Mouse (Mus musculus) T-helper 2 cell (primary cell): ENCODE data around the gene Mepce.

Source experiments
- in situ Hi-C: fragments of 300-600 bp; cut with MboI, MseI; formaldehyde crosslinking; loops from one replicate; pipeline ENCODE4 v1.15.1; 2025; ENCODE audit warnings: high pct_unique_total_duplicates

The Mepce gene

GRCm38 (mm10) chr5:137788946-137789531, 1.6 kb upstream of the Mepce start:
- in situ Hi-C loops = no loop called here

DNA sequence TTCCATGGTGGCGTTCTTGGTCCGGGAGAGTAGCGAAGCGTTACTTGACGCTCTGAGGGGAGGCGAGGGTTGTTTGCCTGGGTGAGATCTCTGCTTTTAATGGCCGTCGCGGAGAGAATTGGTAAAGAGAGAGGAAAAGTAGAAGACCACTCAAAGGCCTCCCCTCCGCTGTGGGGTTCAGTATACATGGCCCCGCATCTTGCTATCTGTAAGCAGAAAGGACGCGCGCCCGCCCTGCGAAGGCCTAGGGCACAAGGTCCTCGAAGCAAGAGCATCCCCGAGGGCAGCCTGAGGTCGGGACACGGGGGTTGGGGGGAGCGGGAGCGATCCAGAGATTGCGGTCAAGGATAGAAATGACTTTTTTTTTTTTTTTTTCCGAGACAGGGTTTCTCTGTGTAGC, 716 bp upstream of the Mepce start:
- in situ Hi-C loops = no loop called here

- in situ Hi-C loops = no loop called here
Observed at GRCm38 (mm10) chr5:137786109-137786942, 1.1 kb downstream of the Mepce start.

- in situ Hi-C loops = no loop called here
Observed at GRCm38 (mm10) chr5:137785164-137786031, 2.1 kb downstream of the Mepce start.

DNA sequence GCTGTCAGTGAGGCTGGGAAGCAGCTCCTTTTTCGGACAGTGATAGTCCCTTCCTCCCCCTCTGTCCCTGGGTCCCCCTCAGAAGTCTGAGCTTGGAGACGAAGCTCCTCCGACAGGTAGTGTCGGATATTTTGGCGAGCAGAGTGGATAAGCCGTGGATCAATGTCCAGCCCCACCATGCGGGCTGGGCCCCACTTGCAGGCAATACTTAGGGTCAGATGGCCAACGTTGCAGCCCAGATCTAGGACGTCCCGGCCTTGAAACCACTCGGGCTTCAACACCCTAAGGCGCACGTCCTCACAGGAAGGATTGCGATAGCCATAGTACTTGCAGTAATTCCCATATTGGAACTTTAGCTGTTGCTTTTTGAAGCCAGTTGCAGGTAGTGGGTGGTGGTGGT, 2.9 kb downstream of the Mepce start:
- in situ Hi-C loops = no loop called here

DNA sequence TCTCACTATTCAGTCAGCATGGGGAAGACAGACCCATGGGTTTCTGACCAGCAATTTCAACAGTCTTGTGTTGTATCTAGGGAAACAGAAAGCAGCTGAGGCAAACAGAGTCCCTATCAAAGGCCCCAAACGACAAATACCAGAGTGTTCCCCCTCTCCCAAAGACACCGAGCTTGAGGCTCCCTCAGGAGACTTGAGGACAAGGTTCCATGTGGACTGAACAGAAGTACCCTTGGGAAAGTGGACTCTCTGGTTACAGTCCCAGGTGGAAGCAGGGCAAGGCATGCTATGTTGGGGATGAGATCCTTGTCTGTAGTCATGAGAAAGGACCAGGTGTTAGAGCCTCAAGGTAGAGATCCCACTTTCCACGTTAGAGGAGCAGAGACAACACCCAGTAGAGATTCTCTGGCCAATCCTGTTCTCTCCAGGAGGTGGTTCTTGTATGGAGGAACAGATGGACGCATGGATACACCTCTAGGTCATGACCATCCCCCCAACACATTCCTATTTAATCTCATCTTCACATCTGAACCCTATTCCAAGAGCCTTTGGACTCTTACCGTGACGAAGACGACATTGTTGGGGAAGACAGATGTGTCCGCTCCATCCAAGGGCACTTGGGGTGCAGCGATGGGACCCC, 3.4 kb downstream of the Mepce start:
- in situ Hi-C loops = no loop called here

DNA sequence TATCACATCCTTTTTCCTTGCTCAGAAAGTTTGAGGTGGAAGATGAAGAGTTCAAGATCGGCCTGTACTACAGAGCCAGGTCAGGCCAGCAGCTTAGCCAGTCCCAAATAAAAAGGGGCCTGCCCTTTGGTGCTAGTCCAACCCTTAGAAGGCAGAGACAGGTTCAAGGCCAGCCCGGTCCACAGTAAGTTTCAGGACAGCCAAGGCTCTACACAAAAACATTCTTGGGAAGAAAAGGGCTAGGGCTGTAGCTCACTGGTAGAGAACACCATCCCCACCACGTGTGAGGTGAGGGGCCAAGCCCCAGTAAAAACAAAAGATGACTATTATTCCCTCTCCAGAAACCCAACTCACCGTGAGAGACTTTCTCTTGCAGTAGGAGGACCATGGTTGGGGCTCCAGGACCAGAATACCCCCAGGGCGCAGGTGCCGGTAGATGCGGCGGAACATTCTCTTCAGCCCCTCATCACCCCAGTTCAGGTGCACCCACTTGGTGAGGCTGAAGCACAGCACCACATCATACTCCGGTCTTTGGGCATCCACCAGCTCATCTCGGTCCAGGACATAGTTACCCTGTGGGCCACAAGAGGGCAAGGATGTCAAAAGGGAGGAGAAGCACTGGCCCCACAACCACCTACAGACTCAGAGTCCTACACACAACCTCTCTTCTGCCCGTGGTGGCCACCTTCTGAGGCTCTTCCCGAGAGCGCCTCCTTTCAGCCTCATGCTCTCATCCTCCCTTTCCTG, 4.5 kb downstream of the Mepce start:
- in situ Hi-C loops = no loop called here

DNA sequence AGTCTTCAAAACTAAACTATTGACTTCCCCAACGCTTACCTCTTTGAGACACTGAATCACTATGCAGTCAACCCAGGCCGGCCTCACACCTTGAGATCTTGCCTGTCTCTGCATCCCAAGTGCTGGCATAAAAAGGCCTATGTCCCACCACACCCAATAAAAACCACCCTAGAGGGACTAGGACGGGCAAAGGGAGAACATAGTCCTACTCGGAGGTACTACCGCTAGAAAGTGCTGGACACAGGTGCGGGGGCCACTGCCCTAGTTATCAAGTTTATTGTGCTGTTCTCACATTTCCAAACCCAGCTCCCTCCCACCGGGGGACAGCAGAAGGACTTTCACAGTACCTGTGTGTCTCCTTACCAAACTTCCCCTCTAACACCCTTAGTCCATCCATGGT, 5.8 kb downstream of the Mepce start:
- in situ Hi-C loops = no loop called here

DNA sequence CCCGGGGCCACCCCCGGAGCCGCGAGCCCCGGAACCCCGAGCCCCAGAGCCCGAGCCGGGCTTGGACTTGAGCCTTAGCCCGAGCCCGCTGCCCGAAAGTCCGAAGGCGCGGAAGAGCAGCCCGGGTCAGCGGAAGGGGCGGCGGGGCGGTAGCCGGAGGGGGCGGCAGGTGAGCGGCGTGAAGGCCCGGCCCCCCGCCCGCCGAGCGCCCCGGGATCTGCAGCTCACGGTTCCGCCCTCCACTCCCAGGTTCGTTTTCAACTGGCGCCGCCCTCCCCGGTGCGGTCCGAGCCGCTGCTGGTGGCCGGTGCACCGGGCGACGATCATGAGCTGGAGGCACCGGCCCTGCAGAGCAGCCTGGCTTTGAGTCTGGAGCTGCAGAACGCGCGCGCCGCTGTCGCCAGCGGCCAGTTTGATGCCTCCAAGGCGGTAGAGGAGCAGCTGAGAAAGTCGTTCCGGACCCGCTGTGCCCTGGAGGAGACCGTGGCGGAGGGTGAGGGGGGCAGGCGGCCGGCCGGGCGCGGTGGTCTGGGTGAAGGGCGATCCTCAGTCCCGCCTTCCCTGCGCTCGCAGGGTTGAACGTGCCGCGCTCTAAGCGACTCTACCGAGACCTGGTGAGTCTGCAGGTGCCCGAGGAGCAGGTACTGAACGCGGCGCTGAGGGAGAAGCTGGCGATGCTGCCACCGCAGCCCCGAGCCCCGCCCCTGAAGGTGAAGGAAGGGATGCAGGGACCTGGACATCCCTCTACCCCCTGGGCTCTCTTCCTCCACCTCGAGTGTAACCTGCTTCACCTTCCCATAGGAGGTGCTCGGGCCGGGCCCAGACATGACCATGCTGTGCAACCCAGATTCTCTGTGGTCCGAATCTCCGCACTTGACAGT, 8.2 kb downstream of the Mepce start:
- in situ Hi-C loops = loop anchor here (5.0 kb wide), 1 partner anchor 247 kb away; the partner anchor contains the start of genes Epo and Gnb2

GRCm38 (mm10) chr5:137778635-137779034, 8.8 kb downstream of the Mepce start, which contains the start of gene Ppp1r35:
Gene Ppp1r35 (plus strand): TSS chr5:137778849.
- in situ Hi-C loops = loop anchor here (5.0 kb wide), 1 partner anchor 246 kb away; the partner anchor contains the start of genes Epo and Gnb2

- in situ Hi-C loops = loop anchor here (5.0 kb wide), 1 partner anchor 245 kb away; the partner anchor contains the start of genes Epo and Gnb2
Observed at GRCm38 (mm10) chr5:137777267-137777845, 10.1 kb downstream of the Mepce start.

DNA sequence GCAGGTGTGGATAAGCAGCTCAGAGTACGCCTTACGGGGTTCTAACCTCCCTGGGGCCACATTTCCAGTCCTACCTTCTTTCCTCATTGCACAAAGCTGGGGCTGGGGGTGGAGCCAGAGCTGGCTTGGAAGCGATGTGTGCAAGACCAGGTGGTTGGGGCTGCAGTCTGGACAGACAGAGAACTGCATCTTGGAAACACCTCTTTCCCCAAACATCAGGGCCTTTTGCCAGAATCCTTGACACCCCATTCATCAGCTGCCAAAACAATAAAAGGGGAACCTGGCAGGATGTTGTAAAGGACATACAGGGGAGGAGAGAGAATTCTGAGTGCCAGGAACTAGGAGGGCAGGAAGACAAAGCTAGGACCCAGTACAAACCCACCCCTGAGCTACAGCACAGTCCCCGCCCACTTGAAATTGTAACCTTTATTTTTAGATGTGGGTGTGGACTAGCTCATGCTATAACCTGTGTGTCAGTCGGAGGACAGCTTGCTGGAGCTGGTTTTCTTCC, 11.0 kb downstream of the Mepce start:
- in situ Hi-C loops = loop anchor here (5.0 kb wide), 1 partner anchor 244 kb away; the partner anchor contains the start of genes Epo and Gnb2

GRCm38 (mm10) chr5:137775587-137776290, 11.7 kb downstream of the Mepce start:
- in situ Hi-C loops = loop anchor here (5.0 kb wide), 1 partner anchor 243 kb away; the partner anchor contains the start of genes Epo and Gnb2

- in situ Hi-C loops = no loop called here
Observed at GRCm38 (mm10) chr5:137772755-137773154, 14.7 kb downstream of the Mepce start.

- in situ Hi-C loops = no loop called here
Observed at GRCm38 (mm10) chr5:137770709-137771108, 16.7 kb downstream of the Mepce start.

- in situ Hi-C loops = loop anchor here (10.0 kb wide), 2 partner anchors 284 to 424 kb away; no protein-coding TSS in a partner anchor
Observed at GRCm38 (mm10) chr5:137768475-137768874, 19.0 kb downstream of the Mepce start.

GRCm38 (mm10) chr5:137766270-137766669, 21.2 kb downstream of the Mepce start:
- in situ Hi-C loops = loop anchor here (10.0 kb wide), 2 partner anchors 281 to 421 kb away; no protein-coding TSS in a partner anchor
